Mouse (Mus musculus) cerebellum, adult 18-20 months (tissue): ENCODE data around the gene Rtl1.
A peak's percentile ranks its signal among the peaks of the same experiment; 100 is the strongest.

ENCODE experiments used
- DNase-seq, 2 experiments: peaks; one replicate each; pipeline ENCODE4 v3.0.0; 2021

Gene Rtl1

DNA sequence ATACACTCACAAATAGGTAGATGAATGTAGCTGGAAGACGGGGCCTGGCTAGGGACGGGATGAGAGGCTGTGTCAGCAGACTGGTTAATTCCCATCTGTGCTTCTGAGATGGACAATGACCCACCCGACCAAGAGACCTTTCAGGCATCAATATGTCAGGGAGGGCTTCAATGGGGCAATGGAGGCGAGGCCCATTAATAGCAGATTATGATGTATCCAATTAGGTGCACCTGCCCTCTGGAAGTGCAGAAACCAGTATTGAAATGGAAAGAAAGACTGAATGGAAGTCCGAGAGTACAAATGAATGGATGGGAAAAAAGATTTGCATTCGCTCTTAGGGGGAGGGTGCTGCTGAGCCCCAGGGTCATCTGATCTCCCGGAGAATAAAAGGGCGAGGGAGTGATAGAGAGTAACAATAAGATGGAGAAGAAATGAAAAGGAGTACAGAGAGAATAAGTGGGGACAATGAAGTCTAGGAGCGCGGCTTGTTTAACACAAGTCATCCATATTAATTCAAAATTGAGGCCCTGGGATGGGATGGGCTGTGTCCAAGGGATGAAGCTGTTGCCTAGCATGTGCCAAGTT, 39.9 kb downstream of the Rtl1 start:
- no peak for DNase-seq

GRCm38 (mm10) chr12:109558891-109559487, 41.1 kb downstream of the Rtl1 start:
- DNase-seq, result no peak

GRCm38 (mm10) chr12:109558226-109558824, 41.8 kb downstream of the Rtl1 start:
- no peak for DNase-seq

GRCm38 (mm10) chr12:109555837-109556409, 44.2 kb downstream of the Rtl1 start:
- DNase-seq, result no peak

GRCm38 (mm10) chr12:109553568-109553967, 46.6 kb downstream of the Rtl1 start:
- no peak for DNase-seq

- DNase-seq, result no peak
These were observed 47.2 kb downstream of the Rtl1 start for GRCm38 (mm10) chr12:109552754-109553525.

GRCm38 (mm10) chr12:109551771-109552170, 48.4 kb downstream of the Rtl1 start:
- DNase-seq, result no peak

- no peak for DNase-seq
These were observed 53.0 kb downstream of the Rtl1 start for GRCm38 (mm10) chr12:109547085-109547484.

DNA sequence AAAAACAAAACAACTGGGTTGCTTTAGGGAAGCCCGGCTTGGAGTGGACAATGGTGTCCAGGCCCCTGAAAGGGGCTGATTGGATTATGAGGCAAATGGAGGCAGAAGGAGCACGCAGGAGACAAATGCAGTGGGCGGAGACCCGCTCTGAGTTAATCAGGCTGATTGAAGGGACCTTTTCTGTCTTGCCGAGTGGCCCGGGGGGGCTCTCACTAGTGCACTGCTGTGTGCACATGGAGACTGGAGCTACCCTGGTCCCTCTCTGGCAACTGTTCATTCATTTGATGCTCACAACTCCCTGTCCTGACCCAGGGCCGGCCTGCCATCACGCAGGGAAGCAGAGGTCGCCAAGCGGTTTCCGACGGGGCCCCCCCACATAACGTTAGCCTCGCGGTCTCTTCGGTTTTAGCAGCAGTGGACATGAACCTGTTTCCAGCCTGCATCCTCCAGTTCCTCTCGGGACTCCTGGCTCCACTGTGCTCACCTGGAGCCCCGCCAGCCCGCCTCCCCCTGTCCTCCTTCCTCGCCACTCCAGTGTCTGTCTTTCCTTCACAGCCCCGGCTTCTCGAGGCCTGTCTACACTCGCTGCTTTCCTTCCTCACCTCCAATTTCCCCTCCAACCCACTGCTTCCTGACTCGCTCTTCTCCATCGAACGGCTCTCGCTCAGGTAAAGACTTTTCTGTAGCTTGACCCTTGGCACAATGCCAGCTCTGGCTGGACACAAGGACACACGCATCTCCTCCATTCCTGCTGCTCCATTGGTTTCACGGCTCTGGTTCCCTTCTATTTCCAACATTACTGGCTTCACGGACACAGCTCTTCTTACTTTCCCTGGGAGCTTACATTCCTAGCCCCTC, 54.0 kb downstream of the Rtl1 start:
- DNase-seq, result peak in 1 of 2 experiments; percentile 39

- no peak for DNase-seq
These were observed 56.7 kb downstream of the Rtl1 start for GRCm38 (mm10) chr12:109543281-109543923.

DNA sequence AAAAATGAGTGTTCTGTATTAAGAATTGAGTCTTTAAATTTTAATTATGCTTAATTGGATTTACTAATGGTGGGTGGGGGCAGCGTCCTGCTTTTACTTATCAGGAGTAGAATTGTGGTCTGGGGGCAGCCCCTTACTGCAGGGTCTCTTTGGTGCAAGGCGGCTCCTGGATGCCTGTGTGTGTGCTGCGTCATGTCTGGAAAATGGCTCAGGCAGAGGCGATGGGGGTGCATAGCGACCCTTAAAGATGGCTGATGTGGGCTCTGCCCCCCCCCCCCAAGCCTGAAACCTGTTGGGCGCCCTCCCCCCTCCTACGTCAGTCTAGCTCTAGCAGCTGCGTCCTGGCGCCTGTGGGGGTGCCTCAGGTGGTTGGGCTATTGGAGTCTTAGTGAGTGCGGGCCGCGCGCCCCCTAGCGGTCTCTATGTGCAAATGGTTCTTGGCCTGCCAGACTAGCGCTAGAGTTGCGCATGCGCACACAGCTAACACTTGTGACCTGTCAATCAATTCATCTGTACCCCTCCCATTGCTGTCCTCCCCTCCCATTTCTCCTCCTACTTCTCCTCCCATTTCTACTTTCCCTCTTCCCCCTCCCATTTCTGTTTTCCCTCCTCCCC, 57.4 kb downstream of the Rtl1 start:
- DNase-seq, result peak; percentile 70 to 80

- peak; percentile 59 to 73 for DNase-seq
These were observed 58.1 kb downstream of the Rtl1 start for GRCm38 (mm10) chr12:109542011-109542410.

DNA sequence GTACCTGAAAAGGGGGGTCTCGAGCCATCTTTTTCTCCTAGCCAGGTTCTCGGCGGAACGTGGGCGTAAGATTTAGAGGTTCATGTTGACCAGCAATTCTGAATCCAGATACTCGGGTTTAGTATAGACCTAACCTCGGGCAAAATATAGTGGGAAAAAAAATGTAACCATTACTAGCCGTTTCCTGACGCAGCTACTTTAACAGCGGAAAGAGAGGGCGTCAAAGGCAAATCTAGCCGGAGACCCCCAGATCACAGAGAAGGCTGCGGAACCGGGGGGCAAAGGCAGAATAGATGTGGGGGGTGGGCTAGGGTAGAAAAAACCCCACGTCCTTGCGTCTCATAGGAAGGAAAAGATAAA, 58.6 kb downstream of the Rtl1 start:
- DNase-seq, result peak in 1 of 2 experiments; percentile 17

DNA sequence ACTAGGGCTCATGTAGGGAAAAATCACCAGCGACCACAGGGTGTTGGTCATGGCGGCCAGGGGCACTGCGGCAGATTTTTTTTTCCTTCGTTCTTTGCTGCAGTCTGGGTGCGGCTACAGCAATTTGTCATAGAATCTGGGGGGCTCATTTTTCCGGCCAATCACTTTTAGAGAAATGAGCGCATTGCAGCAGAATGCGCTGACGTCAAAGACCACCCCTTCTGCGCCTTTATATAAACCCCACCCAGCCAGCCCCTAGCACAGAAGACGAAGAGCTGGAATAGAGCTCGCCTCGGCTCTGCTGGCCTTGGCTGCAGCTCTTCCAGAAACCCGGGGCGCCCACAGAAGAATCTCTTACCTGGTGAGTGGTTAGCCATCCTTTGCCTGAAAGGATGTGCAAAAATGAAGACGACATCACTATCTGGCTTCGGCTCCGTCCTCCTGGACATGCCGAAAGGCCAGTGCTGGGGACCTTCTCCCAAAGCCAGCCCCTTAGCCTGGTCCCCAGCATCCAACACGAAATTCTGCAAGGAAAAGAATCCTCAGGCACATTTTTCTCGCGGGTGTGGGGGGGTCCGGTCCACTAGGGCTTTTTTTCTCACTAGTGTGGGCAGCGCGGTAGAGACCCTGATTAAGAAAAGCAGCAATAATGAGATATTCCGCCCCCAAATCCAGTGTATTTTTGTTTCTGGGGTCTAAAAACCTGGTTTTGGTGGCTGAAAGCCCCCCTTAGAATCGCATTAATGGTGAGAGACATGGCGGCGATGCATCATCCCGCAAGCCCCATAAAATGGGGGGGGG, 59.2 kb downstream of the Rtl1 start:
- peak; percentile 79 to 83 for DNase-seq

DNA sequence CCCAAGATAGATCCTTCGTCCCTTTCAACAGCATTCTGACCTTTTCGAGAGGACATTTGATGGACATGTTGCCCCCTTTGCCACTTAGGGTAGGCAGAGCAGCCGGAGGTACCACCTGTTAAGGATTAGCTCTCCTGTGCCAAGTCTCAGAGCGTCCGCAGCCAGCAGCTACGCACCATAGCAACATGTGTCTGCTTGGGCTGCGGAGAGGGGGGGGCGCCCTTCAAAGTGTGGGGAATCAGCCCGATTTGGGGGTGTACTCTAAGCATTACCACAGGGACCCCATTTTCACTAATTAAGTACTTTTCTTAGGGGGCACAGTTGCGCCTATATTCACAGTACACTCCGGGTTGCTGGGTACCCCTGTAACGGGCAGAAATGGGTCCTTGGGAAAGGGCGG, 60.2 kb downstream of the Rtl1 start:
- peak in 1 of 2 experiments; percentile 43 for DNase-seq
